Comparison of ENCODE assay signal across 19 mouse cellular contexts in the genomic region with DNA sequence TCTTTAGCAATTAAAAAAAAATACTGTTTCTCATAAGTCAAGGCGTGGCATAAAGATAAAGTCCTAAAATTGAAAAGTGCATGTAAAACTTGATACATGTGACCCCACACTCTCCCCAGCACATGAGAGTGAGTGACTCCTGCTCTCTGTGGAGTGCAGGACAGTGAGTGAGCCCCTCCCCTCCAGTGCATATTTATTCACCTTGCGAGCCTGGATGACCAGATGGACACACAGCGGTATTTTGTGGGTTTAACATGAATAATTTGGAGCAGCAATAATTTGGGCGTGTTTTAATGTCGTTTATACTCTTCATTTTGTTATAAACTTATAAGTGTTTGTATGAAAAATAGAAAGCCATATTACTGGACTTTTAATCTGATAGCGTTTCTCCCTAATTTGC. TPM values are rescaled to one million over a fixed set of nuclear protein-coding genes. Genes with fewer than 3 reads are reported as not detected.
DNase-seq lines count a peak whose midpoint lies in the region; TF ChIP-seq lines count a peak whose summit lies in the region.
"Had no signal": no experiment of that assay in that cellular context is flagged by ENCODE, and none has a peak within 500 bp of the region (broad histone marks: within the 10 kb centered on the region; RNA-seq: fewer than 3 reads in every experiment).

No protein-coding gene starts in this region.

- DNase-seq in cerebellum, adult 18-20 months, result peak; percentile 52 to 70
- DNase-seq in cerebellum, postnatal 4 days (ENCODE audit: low spot score in 2 of 2), result no peak
- DNase-seq in brain, adult 2 months (ENCODE audit: low read depth, low spot score), result peak; percentile 80
- DNase-seq in cerebellum, adult 2 months, result peak; percentile 47 to 74
- peak; percentile 42 to 46 for DNase-seq in cerebellum, postnatal 10 days
- no peak for DNase-seq in neural tube, embryonic 10.5 days (ENCODE audit: extremely low spot score, low spot score)
- DNase-seq in liver, result no peak
- DNase-seq: adrenal gland, adult 2 months; adrenal gland, postnatal 14 days; forebrain, postnatal 0 days; gastrocnemius, postnatal 25 days; heart, adult 2 months; kidney, adult 11 months; kidney, adult 8-10 months had no signal

- H3K4me1 ChIP-seq in cerebellum, adult 2 months (ENCODE audit: control insufficient read depth, insufficient read depth, low read length), result peaks cover 23% of the 10 kb centered on the region
- H3K4me1 ChIP-seq: intestine, embryonic 15.5 days had no signal

- TF ChIP-seq POLR2A in cerebellum, adult 2 months (IDR thresholded peaks at IDR 0.05; ENCODE audit: borderline replicate concordance, insufficient read depth, low read length), result no peak

- no peak overlapping the region for H3K4me3 ChIP-seq in cerebellum, adult 2 months (replicated peaks; ENCODE audit: insufficient read depth, low read depth, low read length)
- H3K4me3 ChIP-seq: embryonic facial prominence, embryonic 12.5 days; embryonic facial prominence, embryonic 15.5 days; heart, adult 2 months; hindbrain, embryonic 13.5 days; intestine, embryonic 15.5 days had no signal

- H3K27me3 ChIP-seq in cerebellum, adult 2 months (ENCODE audit: control insufficient read depth, insufficient read depth, low read length), result no peaks in the 10 kb centered on the region
- H3K27me3 ChIP-seq: embryonic facial prominence, embryonic 12.5 days; embryonic facial prominence, embryonic 15.5 days; hindbrain, embryonic 13.5 days; intestine, embryonic 15.5 days had no signal

- WGBS in cerebellum, adult 2 months, result 35% methylated on average over 6 of the region's 6 CpGs

- no peak for TF ChIP-seq CTCF in cerebellum, adult 2 months (IDR thresholded peaks at IDR 0.05; ENCODE audit: borderline replicate concordance, insufficient read depth, low read depth, low read length)

- no peak overlapping the region for H3K27ac ChIP-seq in cerebellum, adult 2 months (ENCODE audit: insufficient read depth, low read length)
- H3K27ac ChIP-seq: embryonic facial prominence, embryonic 12.5 days; embryonic facial prominence, embryonic 15.5 days; heart, adult 2 months; hindbrain, embryonic 13.5 days; intestine, embryonic 15.5 days had no signal

RNA-seq across cellular contexts. Expression of gene Wipf3, which starts 11.3 kb away (rescaled TPM):
- 19.7 and 21.6 TPM in 2 replicates for polyA plus RNA-seq in cerebellum, adult 2 months (2012; rRNA removed)
- polyA plus RNA-seq: CD4-positive, CD25-positive, alpha-beta regulatory T cell, adult 4 months had no signal

Comparison
In these comparisons a context has a peak if more than half of its experiments do, and no peak if none do; other contexts are left out.
1. DNase-seq: peak in cerebellum, adult 18-20 months (2 of 2), brain, adult 2 months (single experiment), cerebellum, adult 2 months (2 of 2) and cerebellum, postnatal 10 days (2 of 2); none in cerebellum, postnatal 4 days (0 of 2), neural tube, embryonic 10.5 days (single experiment) and liver (single experiment).